Mouse (Mus musculus): ENCODE data around the gene Yap1. TPM values are rescaled to one million over a fixed set of nuclear protein-coding genes. Genes with fewer than 3 reads are reported as not detected.

The Yap1 gene
- polyA plus RNA-seq, 1 experiment from 2014 or later = 32.2 TPM

GRCm38 (mm10) chr9:7984287-7984686 is 20.1 kb downstream of the Yap1 start:
- no peak overlapping the region for H3K9ac ChIP-seq (ENCODE audit: low read depth, low read length)
- peaks cover 37% of the 10 kb centered on the region for H3K36me3 ChIP-seq (ENCODE audit: control insufficient read depth, insufficient read depth, low read length)
- DNase-seq (ENCODE audit: low spot score) (no peak), ATAC-seq (ENCODE audit: low read depth) (no peak)
- H3K4me1 ChIP-seq (ENCODE audit: control insufficient read depth, insufficient read depth, low read length) = peaks cover 3% of the 10 kb centered on the region; the same call in 1 of the 2 replicates
- H3K9me3 ChIP-seq (ENCODE audit: control insufficient read depth, low read length) = no peaks in the 10 kb centered on the region
- H3K4me3 ChIP-seq (ENCODE audit: low read depth, low read length) = no peak overlapping the region
- no peak overlapping the region for H3K4me2 ChIP-seq (ENCODE audit: low read depth, low read length)
- no peak overlapping the region for H3K27ac ChIP-seq (replicated peaks; ENCODE audit: low read depth, low read length)
- no peaks in the 10 kb centered on the region for H3K27me3 ChIP-seq (replicated peaks; ENCODE audit: control insufficient read depth, insufficient read depth, low read length)
- 67% methylated on average over 4 of the region's 4 CpGs for WGBS

GRCm38 (mm10) chr9:7983665-7984064 is 20.7 kb downstream of the Yap1 start:
- H3K36me3 ChIP-seq (ENCODE audit: control insufficient read depth, insufficient read depth, low read length) = peaks cover 38% of the 10 kb centered on the region
- H3K9ac ChIP-seq (ENCODE audit: low read depth, low read length) = no peak overlapping the region
- WGBS = 25% methylated on average over 2 of the region's 2 CpGs
- 0 out of 2 replicates have a peak, but pooled peaks have one; percentile 18 for ATAC-seq (ENCODE audit: low read depth)
- peaks cover 3% of the 10 kb centered on the region; the same call in 1 of the 2 replicates for H3K4me1 ChIP-seq (ENCODE audit: control insufficient read depth, insufficient read depth, low read length)
- no peaks in the 10 kb centered on the region for H3K27me3 ChIP-seq (replicated peaks; ENCODE audit: control insufficient read depth, insufficient read depth, low read length)
- no peak for DNase-seq (ENCODE audit: low spot score)
- no peak overlapping the region for H3K4me2 ChIP-seq (ENCODE audit: low read depth, low read length)
- no peak overlapping the region for H3K27ac ChIP-seq (replicated peaks; ENCODE audit: low read depth, low read length)
- no peaks in the 10 kb centered on the region for H3K9me3 ChIP-seq (ENCODE audit: control insufficient read depth, low read length)
- H3K4me3 ChIP-seq (ENCODE audit: low read depth, low read length) = no peak overlapping the region

- no peak overlapping the region for H3K4me2 ChIP-seq (ENCODE audit: low read depth, low read length)
- peaks cover under 1% of the 10 kb centered on the region; the same call in 1 of the 2 replicates for H3K4me1 ChIP-seq (ENCODE audit: control insufficient read depth, insufficient read depth, low read length)
- H3K27me3 ChIP-seq (replicated peaks; ENCODE audit: control insufficient read depth, insufficient read depth, low read length) = no peaks in the 10 kb centered on the region
- no peak for ATAC-seq (ENCODE audit: low read depth)
- H3K4me3 ChIP-seq (ENCODE audit: low read depth, low read length) = no peak overlapping the region
- peaks cover 35% of the 10 kb centered on the region for H3K36me3 ChIP-seq (ENCODE audit: control insufficient read depth, insufficient read depth, low read length)
- WGBS = 81% methylated on average over 2 of the region's 2 CpGs
- H3K9me3 ChIP-seq (ENCODE audit: control insufficient read depth, low read length) = no peaks in the 10 kb centered on the region
- no peak overlapping the region for H3K9ac ChIP-seq (ENCODE audit: low read depth, low read length)
- no peak overlapping the region for H3K27ac ChIP-seq (replicated peaks; ENCODE audit: low read depth, low read length)
- DNase-seq (ENCODE audit: low spot score) = no peak
Observed at GRCm38 (mm10) chr9:7980162-7980561, 24.2 kb downstream of the Yap1 start.

- 89% methylated on average over 11 of the region's 11 CpGs for WGBS
- H3K4me1 ChIP-seq (ENCODE audit: control insufficient read depth, insufficient read depth, low read length) = no peaks in the 10 kb centered on the region
- ATAC-seq (ENCODE audit: low read depth) (no peak), DNase-seq (ENCODE audit: low spot score) (no peak)
- no peaks in the 10 kb centered on the region for H3K9me3 ChIP-seq (ENCODE audit: control insufficient read depth, low read length)
- H3K4me3 ChIP-seq (ENCODE audit: low read depth, low read length) = no peak overlapping the region
- H3K9ac ChIP-seq (ENCODE audit: low read depth, low read length) = no peak overlapping the region
- H3K27me3 ChIP-seq (replicated peaks; ENCODE audit: control insufficient read depth, insufficient read depth, low read length) = no peaks in the 10 kb centered on the region
- no peak overlapping the region for H3K27ac ChIP-seq (replicated peaks; ENCODE audit: low read depth, low read length)
- H3K36me3 ChIP-seq (ENCODE audit: control insufficient read depth, insufficient read depth, low read length) = peaks cover 37% of the 10 kb centered on the region
- H3K4me2 ChIP-seq (ENCODE audit: low read depth, low read length) = no peak overlapping the region
Observed at GRCm38 (mm10) chr9:7979153-7979916, 25.1 kb downstream of the Yap1 start.

- Histone ChIP-seq H3K4me3 (ENCODE audit: low read depth, low read length) (no peak overlapping the region), H3K36me3 (ENCODE audit: control insufficient read depth, insufficient read depth, low read length) (peaks cover 45% of the 10 kb centered on the region), H3K9ac (ENCODE audit: low read depth, low read length) (no peak overlapping the region), H3K4me2 (ENCODE audit: low read depth, low read length) (no peak overlapping the region), H3K9me3 (ENCODE audit: control insufficient read depth, low read length) (no peaks in the 10 kb centered on the region), H3K4me1 (ENCODE audit: control insufficient read depth, insufficient read depth, low read length) (no peaks in the 10 kb centered on the region), H3K27ac (replicated peaks; ENCODE audit: low read depth, low read length) (no peak overlapping the region), H3K27me3 (replicated peaks; ENCODE audit: control insufficient read depth, insufficient read depth, low read length) (no peaks in the 10 kb centered on the region)
- no peak for ATAC-seq (ENCODE audit: low read depth)
- DNase-seq (ENCODE audit: low spot score) = no peak
- WGBS = 70% methylated on average over 3 of the region's 3 CpGs
Observed at GRCm38 (mm10) chr9:7978502-7978901, 25.9 kb downstream of the Yap1 start.

GRCm38 (mm10) chr9:7977587-7977986 is 26.8 kb downstream of the Yap1 start:
- Histone ChIP-seq H3K27me3 (replicated peaks; ENCODE audit: control insufficient read depth, insufficient read depth, low read length) (no peaks in the 10 kb centered on the region), H3K36me3 (ENCODE audit: control insufficient read depth, insufficient read depth, low read length) (peaks cover 51% of the 10 kb centered on the region), H3K4me1 (ENCODE audit: control insufficient read depth, insufficient read depth, low read length) (no peaks in the 10 kb centered on the region), H3K4me2 (ENCODE audit: low read depth, low read length) (no peak overlapping the region), H3K4me3 (ENCODE audit: low read depth, low read length) (no peak overlapping the region), H3K9ac (ENCODE audit: low read depth, low read length) (no peak overlapping the region), H3K9me3 (ENCODE audit: control insufficient read depth, low read length) (no peaks in the 10 kb centered on the region), H3K27ac (replicated peaks; ENCODE audit: low read depth, low read length) (no peak overlapping the region)
- WGBS = 69% methylated on average over 5 of the region's 5 CpGs
- DNase-seq (ENCODE audit: low spot score) (no peak), ATAC-seq (ENCODE audit: low read depth) (no peak)

GRCm38 (mm10) chr9:7971993-7972392 is 32.4 kb downstream of the Yap1 start:
- peaks cover 32% of the 10 kb centered on the region for H3K36me3 ChIP-seq (ENCODE audit: control insufficient read depth, insufficient read depth, low read length)
- H3K9me3 ChIP-seq (ENCODE audit: control insufficient read depth, low read length) = no peaks in the 10 kb centered on the region
- H3K27me3 ChIP-seq (replicated peaks; ENCODE audit: control insufficient read depth, insufficient read depth, low read length) = no peaks in the 10 kb centered on the region
- H3K4me1 ChIP-seq (ENCODE audit: control insufficient read depth, insufficient read depth, low read length) = no peaks in the 10 kb centered on the region
- H3K4me2 ChIP-seq (ENCODE audit: low read depth, low read length) = no peak overlapping the region
- no peak overlapping the region for H3K4me3 ChIP-seq (ENCODE audit: low read depth, low read length)
- no peak for DNase-seq (ENCODE audit: low spot score)
- H3K27ac ChIP-seq (replicated peaks; ENCODE audit: low read depth, low read length) = no peak overlapping the region
- 78% methylated on average over 2 of the region's 2 CpGs for WGBS
- ATAC-seq (ENCODE audit: low read depth) = no peak
- H3K9ac ChIP-seq (ENCODE audit: low read depth, low read length) = no peak overlapping the region

- 86% methylated on average over 1 of the region's 1 CpGs for WGBS
- Histone ChIP-seq H3K9me3 (ENCODE audit: control insufficient read depth, low read length) (no peaks in the 10 kb centered on the region), H3K27me3 (replicated peaks; ENCODE audit: control insufficient read depth, insufficient read depth, low read length) (no peaks in the 10 kb centered on the region), H3K36me3 (ENCODE audit: control insufficient read depth, insufficient read depth, low read length) (peaks cover 32% of the 10 kb centered on the region), H3K4me2 (ENCODE audit: low read depth, low read length) (no peak overlapping the region), H3K4me3 (ENCODE audit: low read depth, low read length) (no peak overlapping the region), H3K4me1 (ENCODE audit: control insufficient read depth, insufficient read depth, low read length) (peaks cover 7% of the 10 kb centered on the region; the same call in 1 of the 2 replicates), H3K9ac (ENCODE audit: low read depth, low read length) (no peak overlapping the region), H3K27ac (replicated peaks; ENCODE audit: low read depth, low read length) (no peak overlapping the region)
- DNase-seq (ENCODE audit: low spot score) (no peak), ATAC-seq (ENCODE audit: low read depth) (no peak)
Observed at GRCm38 (mm10) chr9:7967980-7968379, 36.4 kb downstream of the Yap1 start.

GRCm38 (mm10) chr9:7965590-7965989 is 38.8 kb downstream of the Yap1 start:
- peaks cover 31% of the 10 kb centered on the region for H3K4me1 ChIP-seq (ENCODE audit: control insufficient read depth, insufficient read depth, low read length)
- no peak overlapping the region for H3K4me3 ChIP-seq (ENCODE audit: low read depth, low read length)
- ATAC-seq (ENCODE audit: low read depth) = no peak
- no peak overlapping the region for H3K9ac ChIP-seq (ENCODE audit: low read depth, low read length)
- H3K4me2 ChIP-seq (ENCODE audit: low read depth, low read length) = no peak overlapping the region
- 77% methylated on average over 3 of the region's 3 CpGs for WGBS
- H3K36me3 ChIP-seq (ENCODE audit: control insufficient read depth, insufficient read depth, low read length) = peaks cover 16% of the 10 kb centered on the region; the same call in 1 of the 2 replicates
- DNase-seq (ENCODE audit: low spot score) = no peak
- H3K9me3 ChIP-seq (ENCODE audit: control insufficient read depth, low read length) = no peaks in the 10 kb centered on the region
- no peaks in the 10 kb centered on the region for H3K27me3 ChIP-seq (replicated peaks; ENCODE audit: control insufficient read depth, insufficient read depth, low read length)
- H3K27ac ChIP-seq (replicated peaks; ENCODE audit: low read depth, low read length) = no peak overlapping the region

All from embryonic facial prominence, embryonic 14.5 days (tissue).